Mouse (Mus musculus) C2C12 (cell line): ENCODE data around the gene Tomm40l.

ENCODE experiments used
- CEBPB ChIP-seq: IDR thresholded peaks from one replicate; pipeline ENCODE4 v1.6.1; 2011; ENCODE audit warnings: low read depth, mild to moderate bottlenecking, control low read depth, moderate library complexity
- CTCF ChIP-seq: IDR thresholded peaks from one replicate; pipeline ENCODE4 v1.5.1; 2011; ENCODE audit not compliant: control insufficient read depth, insufficient read depth, insufficient read length
- USF1 ChIP-seq: IDR thresholded peaks from one replicate; pipeline ENCODE4 v1.6.1; 2011; ENCODE audit warnings: low read depth, mild to moderate bottlenecking, control low read depth, moderate library complexity

GRCm38 (mm10) chr1:171249913-171250600 lies 27.7 kb upstream of the Tomm40l start, which contains the start of gene Adamts4:
- TF ChIP-seq CEBPB (no peak), CTCF (no peak), USF1 (no peak)
